Mouse (Mus musculus): Measurements from ENCODE around the gene Bad.

Bad gene

GRCm38 (mm10) chr19:6987061-6987903 lies 45.6 kb downstream of the Bad start, which contains the start of gene Vegfb:
Gene Vegfb (minus strand): TSS chr19:6987651.
- peak; percentile 77 to 86 for DNase-seq

DNA sequence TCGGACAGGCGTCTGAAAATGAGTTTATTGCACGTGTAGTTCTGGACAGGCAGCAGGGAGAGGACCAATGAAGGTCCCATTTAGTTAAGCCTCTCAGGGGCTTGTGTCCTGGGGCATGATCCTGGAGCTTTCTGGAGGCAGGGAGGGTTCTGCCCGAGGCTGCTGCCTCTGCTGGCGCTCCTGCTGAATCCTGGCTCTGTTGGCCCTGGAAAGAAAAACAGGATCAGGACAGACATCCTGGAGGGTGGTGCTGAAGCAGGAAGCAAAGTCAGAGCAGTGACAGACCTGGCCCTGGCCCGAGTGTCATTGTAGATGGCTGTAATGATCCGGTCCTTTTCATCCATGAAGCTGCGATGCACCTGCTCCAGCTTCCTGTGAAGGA lies 46.2 kb downstream of the Bad start:
- DNase-seq = no peak

GRCm38 (mm10) chr19:6989251-6989650 lies 47.6 kb downstream of the Bad start:
- DNase-seq = peak in 1 of 2 experiments; percentile 17

DNA sequence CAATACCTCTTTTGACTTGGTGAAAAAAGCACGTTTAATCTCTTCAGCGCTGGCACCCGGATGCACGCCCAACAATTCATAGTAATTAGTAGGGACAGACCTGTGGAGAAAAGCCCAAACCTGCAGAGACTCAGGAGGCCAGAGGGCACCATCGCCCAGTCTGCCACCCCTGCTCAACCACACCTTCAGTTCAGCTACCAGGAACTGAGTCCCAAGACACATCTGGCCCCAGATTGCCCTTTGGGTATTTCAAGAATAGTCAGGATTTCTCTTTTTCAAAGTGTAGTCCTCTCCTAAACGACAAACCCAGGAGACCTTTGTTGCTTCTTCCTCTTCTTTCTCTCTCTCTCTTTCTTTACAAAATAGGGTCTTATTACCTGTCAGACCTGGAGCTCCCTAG lies 49.1 kb downstream of the Bad start:
- DNase-seq = peak in 1 of 2 experiments; percentile 17

GRCm38 (mm10) chr19:6991166-6991565 lies 49.5 kb downstream of the Bad start:
- DNase-seq = peak in 1 of 2 experiments; percentile 18

DNA sequence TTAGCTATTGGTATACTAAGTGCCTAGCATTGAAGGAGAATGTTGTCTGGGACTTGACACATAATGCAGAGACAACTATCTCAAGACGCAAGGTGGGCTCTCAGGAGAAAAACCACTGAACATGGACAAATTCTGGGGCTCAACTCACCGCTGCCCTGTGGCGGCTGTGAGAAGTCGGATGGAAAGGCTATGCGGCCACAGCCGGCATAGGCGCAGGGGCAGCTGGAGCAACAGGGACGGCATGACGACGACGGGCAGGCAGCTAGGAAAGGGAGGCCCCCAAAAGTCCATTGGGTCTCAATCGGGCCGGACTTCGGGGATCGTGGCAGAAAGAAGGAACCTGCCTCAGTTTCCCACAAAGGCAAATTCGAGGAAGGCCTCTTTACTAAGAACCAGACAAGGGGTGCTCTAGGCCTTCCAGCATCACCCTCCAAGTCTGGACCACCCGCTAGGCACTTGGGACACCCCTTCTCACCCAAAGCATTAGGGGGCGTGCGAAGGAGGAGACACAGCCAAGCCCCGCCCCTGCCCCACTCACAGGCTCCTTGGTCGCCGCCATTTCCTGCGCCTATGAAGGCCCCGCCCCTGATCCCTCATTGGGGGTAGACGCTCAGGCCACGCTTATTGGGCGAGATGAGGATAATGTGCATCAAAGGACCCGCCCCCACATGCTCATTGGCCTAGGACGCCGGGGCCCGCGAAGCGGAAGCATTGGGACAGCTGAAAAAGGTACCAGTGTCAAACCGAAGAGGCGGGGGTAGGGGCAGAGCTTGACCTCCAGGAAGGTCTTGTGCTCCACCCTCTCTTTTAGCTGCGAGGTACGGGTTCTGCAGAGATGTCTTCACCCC lies 50.6 kb downstream of the Bad start, which contains the start of gene Dnajc4:
Dnajc4 (minus strand) TSS at position 562 of the 848 bp plus-strand sequence.
- DNase-seq = peak; percentile 92 to 96

- DNase-seq = no peak
These were observed 51.5 kb downstream of the Bad start for GRCm38 (mm10) chr19:6993011-6993770.

GRCm38 (mm10) chr19:6994002-6994401 lies 52.3 kb downstream of the Bad start:
- DNase-seq = no peak

DNA sequence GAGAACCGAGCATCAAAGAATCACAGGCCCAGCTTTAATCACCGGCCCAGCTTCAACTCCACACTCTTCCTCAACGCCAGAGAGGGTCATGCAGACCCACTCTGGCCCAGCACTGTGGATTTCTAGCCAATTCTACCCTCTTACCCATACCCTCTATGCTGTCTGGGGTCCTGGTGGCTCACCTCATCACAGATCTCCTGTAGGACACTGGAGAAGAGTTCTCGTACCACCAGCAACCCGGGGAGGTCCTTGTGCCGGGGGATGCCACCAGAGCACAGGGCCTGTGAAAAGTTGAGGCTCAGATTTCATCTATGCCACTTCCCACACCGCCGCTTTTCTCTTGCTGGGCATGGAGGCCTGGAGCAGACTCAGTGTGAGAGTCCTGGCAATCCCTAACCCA lies 52.8 kb downstream of the Bad start:
- peak in 1 of 2 experiments; percentile 21 for DNase-seq

GRCm38 (mm10) chr19:6995255-6995991 lies 53.8 kb downstream of the Bad start:
- DNase-seq = peak; percentile 66 to 76

DNA sequence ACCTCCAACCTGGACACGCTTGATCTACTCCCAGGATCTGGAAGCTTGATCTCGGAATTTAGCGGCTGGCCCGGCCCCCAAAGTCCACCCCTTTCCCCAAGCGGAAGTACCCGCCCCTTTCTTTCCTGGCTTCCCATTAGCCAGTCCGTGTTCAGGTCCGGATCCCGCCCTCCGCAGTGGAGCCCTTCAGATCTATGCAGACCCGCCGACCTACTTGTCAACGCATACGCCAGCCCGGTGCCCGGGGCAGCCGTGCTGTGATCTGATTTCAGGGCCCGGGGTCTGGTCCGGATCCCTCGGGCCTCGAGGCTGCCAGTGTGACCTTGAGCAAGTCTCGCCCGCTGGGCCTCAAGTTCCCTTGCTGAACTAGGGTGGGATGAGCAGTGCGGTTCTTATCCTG lies 54.3 kb downstream of the Bad start, which contains the start of the genes Nudt22 and Trpt1:
Nudt22 (minus strand) TSS at position 112 of the 400 bp plus-strand sequence.
Trpt1 (plus strand) TSS at position 126 of the 400 bp plus-strand sequence.
- peak; percentile 88 to 91 for DNase-seq

DNA sequence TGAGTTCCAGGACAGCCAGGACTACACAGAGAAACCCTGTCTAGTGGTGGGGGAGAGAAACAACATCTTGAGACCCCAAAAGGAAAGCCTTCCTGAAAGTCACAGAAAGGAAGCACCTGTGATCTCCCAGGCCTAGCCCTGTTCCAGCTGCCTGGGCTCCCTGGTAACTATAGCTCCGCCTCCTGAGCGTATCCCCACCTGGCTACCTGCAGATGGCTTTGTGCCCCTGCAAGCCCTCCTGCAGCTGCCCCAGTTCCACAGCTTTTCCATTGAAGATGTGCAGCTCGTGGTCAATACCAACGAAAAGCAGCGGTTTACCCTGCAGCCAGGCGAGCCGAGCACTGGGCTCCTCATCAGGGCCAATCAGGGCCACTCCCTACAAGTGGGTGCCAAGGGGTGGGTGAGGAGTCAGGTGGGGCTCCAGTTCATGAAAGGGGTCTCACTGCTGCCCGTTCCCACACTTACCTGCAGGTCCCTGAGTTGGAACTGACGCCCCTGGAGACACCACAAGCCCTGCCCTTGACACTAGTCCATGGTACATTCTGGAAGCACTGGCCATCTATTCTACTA lies 56.1 kb downstream of the Bad start:
- no peak for DNase-seq

DNA sequence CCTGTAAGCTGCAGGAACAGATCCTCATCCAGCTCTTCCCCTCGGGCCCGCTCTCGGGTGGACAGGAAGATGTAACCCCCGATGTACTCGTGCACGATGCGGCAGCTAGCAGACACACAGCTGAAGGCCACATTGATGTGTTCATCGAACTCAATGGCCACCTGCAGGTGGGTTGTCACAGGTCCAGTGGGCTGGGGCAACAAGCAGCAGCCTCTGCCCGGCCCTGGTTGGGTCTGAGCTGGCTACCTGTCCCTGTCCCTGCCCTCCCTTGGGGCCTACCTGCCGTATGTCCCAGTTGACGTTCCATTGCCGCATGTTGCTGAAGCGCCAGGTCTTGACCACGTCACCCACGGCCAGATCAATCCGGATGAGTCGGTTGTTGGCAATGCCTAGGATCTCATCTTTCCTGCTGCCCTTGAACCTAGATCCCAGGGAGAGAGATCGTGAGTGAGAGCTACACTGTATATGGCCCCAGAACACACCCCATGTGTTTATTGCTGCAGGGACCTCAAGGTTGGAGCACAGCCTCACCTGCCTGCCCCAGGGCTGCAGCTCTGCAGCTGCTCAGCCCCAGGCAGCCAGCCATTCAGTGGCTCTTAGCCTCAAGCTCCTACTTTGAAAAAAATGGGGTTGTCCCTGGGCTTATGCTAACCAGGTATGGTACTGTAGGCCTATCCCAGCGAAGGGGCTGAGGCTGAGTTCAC lies 57.9 kb downstream of the Bad start:
- peak in 1 of 2 experiments; percentile 23 for DNase-seq

Data from cerebellum, postnatal 25 days (tissue).